In the genomic region with DNA sequence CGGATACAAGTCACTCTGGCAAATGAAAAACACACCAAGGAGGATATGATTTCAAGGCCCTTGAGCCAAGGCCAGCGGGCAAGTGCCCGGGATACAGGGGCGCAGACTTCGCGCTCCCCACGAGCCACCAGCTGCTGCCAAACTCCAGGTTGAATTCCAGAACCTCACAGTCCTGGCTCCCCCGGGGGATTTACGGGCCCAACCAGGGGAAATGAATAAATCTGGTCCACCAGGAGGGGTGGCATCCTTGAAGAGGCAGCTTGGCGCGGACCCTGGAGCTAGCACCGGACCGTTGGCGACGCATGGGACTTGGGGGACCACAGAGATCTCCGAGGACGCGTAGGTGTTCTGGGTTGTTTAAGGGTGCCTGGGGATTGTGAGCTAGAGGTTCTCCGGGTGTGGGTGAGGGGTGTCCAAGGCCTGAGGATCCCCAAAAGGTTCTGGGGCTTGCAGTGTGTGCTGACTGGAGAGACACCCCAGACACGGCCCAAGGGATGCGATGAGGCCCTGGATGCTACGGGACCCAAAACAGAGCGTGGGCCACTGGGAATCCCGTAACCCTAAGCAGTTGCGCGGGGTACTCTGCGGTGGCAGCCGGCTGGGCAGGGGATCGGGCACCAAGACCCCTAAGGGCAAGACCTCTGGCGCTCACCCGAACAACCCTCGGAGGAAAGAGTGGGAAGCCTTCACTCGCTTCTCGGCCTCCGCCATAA, we compare ENCODE assay signal across 8 mouse cellular contexts. TPM values are rescaled to one million over a fixed set of nuclear protein-coding genes. Genes with fewer than 3 reads are reported as not detected.
DNase-seq lines count a peak whose midpoint lies in the region; ATAC-seq lines count a peak whose summit lies in the region.

No protein-coding gene starts in this region.

- under 1% methylated on average over 35 of the region's 35 CpGs for WGBS in forebrain, embryonic 16.5 days
- WGBS in hindbrain, embryonic 14.5 days = under 1% methylated on average over 35 of the region's 35 CpGs
- WGBS in limb, embryonic 11.5 days = under 1% methylated on average over 34 of the region's 35 CpGs
- WGBS in midbrain, embryonic 14.5 days = under 1% methylated on average over 35 of the region's 35 CpGs

- H3K4me3 ChIP-seq in forebrain, embryonic 16.5 days (replicated peaks; ENCODE audit: low read length) = peak overlapping the region; percentile 88
- peak overlapping the region; percentile 86 for H3K4me3 ChIP-seq in hindbrain, embryonic 14.5 days (replicated peaks; ENCODE audit: low read length)
- peak overlapping the region; percentile 70 for H3K4me3 ChIP-seq in limb, embryonic 11.5 days (ENCODE audit: low read depth, low read length)
- peak overlapping the region; percentile 81 for H3K4me3 ChIP-seq in midbrain, embryonic 14.5 days (replicated peaks; ENCODE audit: low read depth, low read length)

- H3K27me3 ChIP-seq in forebrain, embryonic 16.5 days (replicated peaks; ENCODE audit: control insufficient read depth, insufficient read depth, low read length) = no peaks in the 10 kb centered on the region
- no peaks in the 10 kb centered on the region for H3K27me3 ChIP-seq in hindbrain, embryonic 14.5 days (ENCODE audit: control insufficient read depth, insufficient read depth, low read length)
- no peaks in the 10 kb centered on the region for H3K27me3 ChIP-seq in limb, embryonic 11.5 days (ENCODE audit: control insufficient read depth, insufficient read depth, low read length)
- no peaks in the 10 kb centered on the region for H3K27me3 ChIP-seq in midbrain, embryonic 14.5 days (ENCODE audit: control insufficient read depth, insufficient read depth, low read length)

- H3K4me1 ChIP-seq in forebrain, embryonic 16.5 days (replicated peaks; ENCODE audit: control insufficient read depth, insufficient read depth, low read length) = peaks cover 13% of the 10 kb centered on the region
- peaks cover 24% of the 10 kb centered on the region for H3K4me1 ChIP-seq in hindbrain, embryonic 14.5 days (replicated peaks; ENCODE audit: control insufficient read depth, insufficient read depth, low read length)
- H3K4me1 ChIP-seq in limb, embryonic 11.5 days (ENCODE audit: control insufficient read depth, insufficient read depth, low read length) = no peaks in the 10 kb centered on the region
- peaks cover 9% of the 10 kb centered on the region; the same call in 1 of the 2 replicates for H3K4me1 ChIP-seq in midbrain, embryonic 14.5 days (ENCODE audit: control insufficient read depth, insufficient read depth, low read length)

- ATAC-seq in forebrain, embryonic 16.5 days = peak; percentile 68
- peak; percentile 82 for ATAC-seq in hindbrain, embryonic 14.5 days (ENCODE audit: low FRiP score)
- ATAC-seq in limb, embryonic 11.5 days (ENCODE audit: insufficient number of reproducible peaks, low FRiP score, low TSS enrichment, low read depth) = peak; percentile 84
- no peak; the same call in none of the 2 replicates for ATAC-seq in midbrain, embryonic 14.5 days (ENCODE audit: low FRiP score, low TSS enrichment)

- DNase-seq in right cerebral cortex, postnatal 10 days (ENCODE audit: low spot score in 2 of 2) = peak; percentile 39 to 49
- no peak for DNase-seq in right cerebral cortex, adult 2 months (ENCODE audit: low spot score in 2 of 2)
- DNase-seq in cerebellum, adult 11 months = peak; percentile 63
- no peak for DNase-seq in hindbrain, embryonic 14.5 days (ENCODE audit: low spot score)
- DNase-seq in limb, embryonic 11.5 days (ENCODE audit: low spot score) = peak; percentile 48
- peak; percentile 57 for DNase-seq in midbrain, embryonic 14.5 days
- peak; percentile 1 for DNase-seq in yolk sac, embryonic 10.5 days (ENCODE audit: low spot score)

- H3K27ac ChIP-seq in forebrain, embryonic 16.5 days (ENCODE audit: low read length) = peak overlapping the region; percentile 66
- H3K27ac ChIP-seq in hindbrain, embryonic 14.5 days = peak overlapping the region; percentile 61
- H3K27ac ChIP-seq in limb, embryonic 11.5 days (replicated peaks; ENCODE audit: low read depth, low read length) = no peak overlapping the region
- peak overlapping the region; percentile 70 for H3K27ac ChIP-seq in midbrain, embryonic 14.5 days (replicated peaks; ENCODE audit: low read depth, low read length)

- peak overlapping the region; percentile 97 for H3K9ac ChIP-seq in forebrain, embryonic 16.5 days (replicated peaks; ENCODE audit: low read depth, low read length)
- peak overlapping the region; percentile 95 for H3K9ac ChIP-seq in hindbrain, embryonic 14.5 days
- H3K9ac ChIP-seq in limb, embryonic 11.5 days (ENCODE audit: low read length) = peak overlapping the region; percentile 72
- peak overlapping the region; percentile 89 for H3K9ac ChIP-seq in midbrain, embryonic 14.5 days (replicated peaks; ENCODE audit: low read length)

- H3K36me3 ChIP-seq in forebrain, embryonic 16.5 days (ENCODE audit: control insufficient read depth, insufficient read depth) = no peaks in the 10 kb centered on the region
- H3K36me3 ChIP-seq in hindbrain, embryonic 14.5 days (replicated peaks; ENCODE audit: control insufficient read depth, insufficient read depth) = no peaks in the 10 kb centered on the region
- no peaks in the 10 kb centered on the region for H3K36me3 ChIP-seq in limb, embryonic 11.5 days (ENCODE audit: control insufficient read depth, insufficient read depth, low read length)
- no peaks in the 10 kb centered on the region for H3K36me3 ChIP-seq in midbrain, embryonic 14.5 days (ENCODE audit: control insufficient read depth, insufficient read depth, low read length)

- H3K4me2 ChIP-seq in forebrain, embryonic 16.5 days (ENCODE audit: low read length) = peak overlapping the region; percentile 81
- H3K4me2 ChIP-seq in hindbrain, embryonic 14.5 days (replicated peaks) = peak overlapping the region; percentile 89
- H3K4me2 ChIP-seq in limb, embryonic 11.5 days (ENCODE audit: low read depth, severe bottlenecking) = peak overlapping the region; percentile 87
- H3K4me2 ChIP-seq in midbrain, embryonic 14.5 days (ENCODE audit: low read length) = peak overlapping the region; percentile 92

- H3K9me3 ChIP-seq in forebrain, embryonic 16.5 days (ENCODE audit: control insufficient read depth, low read length) = no peaks in the 10 kb centered on the region
- H3K9me3 ChIP-seq in hindbrain, embryonic 14.5 days (ENCODE audit: control insufficient read depth, low read length) = no peaks in the 10 kb centered on the region
- H3K9me3 ChIP-seq in limb, embryonic 11.5 days (ENCODE audit: control insufficient read depth, low read length) = no peaks in the 10 kb centered on the region; the same call in 1 of the 2 replicates
- no peaks in the 10 kb centered on the region for H3K9me3 ChIP-seq in midbrain, embryonic 14.5 days (ENCODE audit: control insufficient read depth, low read length)

RNA-seq across cellular contexts. Expression of a gene that starts 0.5 kb away (rescaled TPM):
- polyA plus RNA-seq in forebrain, embryonic 16.5 days (2015; fragmentation: Nextera tagmentation; extraction: Ambion mirVana) = 39.3 and 52.6 TPM in 2 replicates
- 94.1 and 99.4 TPM in 2 replicates for polyA plus RNA-seq in hindbrain, embryonic 14.5 days (2014; fragmentation: Nextera tagmentation; extraction: Ambion mirVana)
- 3.1 and 3.2 TPM in 2 replicates for polyA plus RNA-seq in limb, embryonic 11.5 days (2014; fragmentation: Nextera tagmentation; extraction: Ambion mirVana)
- 59.9 and 78.1 TPM in 2 replicates for polyA plus RNA-seq in midbrain, embryonic 14.5 days (2014; fragmentation: Nextera tagmentation; extraction: Ambion mirVana)

RNA-seq across cellular contexts. Expression of a gene that starts 18.4 kb away (rescaled TPM):
- polyA plus RNA-seq in forebrain, embryonic 16.5 days (2015; fragmentation: Nextera tagmentation; extraction: Ambion mirVana) = not detected in 2 replicates
- polyA plus RNA-seq in hindbrain, embryonic 14.5 days (2014; fragmentation: Nextera tagmentation; extraction: Ambion mirVana) = not detected in 2 replicates
- polyA plus RNA-seq in limb, embryonic 11.5 days (2014; fragmentation: Nextera tagmentation; extraction: Ambion mirVana) = 0.25 TPM in 1 of 2 replicates, not detected in the other
- polyA plus RNA-seq in midbrain, embryonic 14.5 days (2014; fragmentation: Nextera tagmentation; extraction: Ambion mirVana) = not detected in 2 replicates

RNA-seq across cellular contexts. Expression of a gene that starts 39.5 kb away (rescaled TPM):
- polyA plus RNA-seq in forebrain, embryonic 16.5 days (2015; fragmentation: Nextera tagmentation; extraction: Ambion mirVana) = not detected in 2 replicates
- not detected in 2 replicates for polyA plus RNA-seq in hindbrain, embryonic 14.5 days (2014; fragmentation: Nextera tagmentation; extraction: Ambion mirVana)
- not detected in 2 replicates for polyA plus RNA-seq in limb, embryonic 11.5 days (2014; fragmentation: Nextera tagmentation; extraction: Ambion mirVana)
- polyA plus RNA-seq in midbrain, embryonic 14.5 days (2014; fragmentation: Nextera tagmentation; extraction: Ambion mirVana) = not detected in 2 replicates

RNA-seq across cellular contexts. Expression of a gene that starts 50.0 kb away (rescaled TPM):
- not detected in 2 replicates for polyA plus RNA-seq in forebrain, embryonic 16.5 days (2015; fragmentation: Nextera tagmentation; extraction: Ambion mirVana)
- not detected in 2 replicates for polyA plus RNA-seq in hindbrain, embryonic 14.5 days (2014; fragmentation: Nextera tagmentation; extraction: Ambion mirVana)
- polyA plus RNA-seq in limb, embryonic 11.5 days (2014; fragmentation: Nextera tagmentation; extraction: Ambion mirVana) = not detected in 2 replicates
- not detected in 2 replicates for polyA plus RNA-seq in midbrain, embryonic 14.5 days (2014; fragmentation: Nextera tagmentation; extraction: Ambion mirVana)

RNA-seq across cellular contexts. Expression of a gene that starts 50.9 kb away (rescaled TPM):
- 23.0 and 24.3 TPM in 2 replicates for polyA plus RNA-seq in forebrain, embryonic 16.5 days (2015; fragmentation: Nextera tagmentation; extraction: Ambion mirVana)
- polyA plus RNA-seq in hindbrain, embryonic 14.5 days (2014; fragmentation: Nextera tagmentation; extraction: Ambion mirVana) = 18.5 and 18.6 TPM in 2 replicates
- polyA plus RNA-seq in limb, embryonic 11.5 days (2014; fragmentation: Nextera tagmentation; extraction: Ambion mirVana) = 26.1 and 28.4 TPM in 2 replicates
- 12.5 and 16.7 TPM in 2 replicates for polyA plus RNA-seq in midbrain, embryonic 14.5 days (2014; fragmentation: Nextera tagmentation; extraction: Ambion mirVana)

Comparison
In these comparisons a context has a peak if more than half of its experiments do, and no peak if none do; other contexts are left out.
1. DNase-seq: peak in right cerebral cortex, postnatal 10 days (2 of 2), cerebellum, adult 11 months (single experiment), limb, embryonic 11.5 days (single experiment), midbrain, embryonic 14.5 days (single experiment) and yolk sac, embryonic 10.5 days (single experiment); none in right cerebral cortex, adult 2 months (0 of 2) and hindbrain, embryonic 14.5 days (single experiment).
2. Peak in every context shown above with its lines, with median percentiles within 50 percentile points of each other: H3K4me2 ChIP-seq, H3K4me3 ChIP-seq and H3K9ac ChIP-seq.